Mouse (Mus musculus) CD4-positive, CD25-positive, alpha-beta regulatory T cell, adult 2 months (primary cell): ENCODE measurements around the gene Umps.

Experiments used
- DNase-seq: peaks from one replicate; pipeline ENCODE4 v3.0.0-alpha.2; 2012; ENCODE audit warnings: low read depth, low spot score

Umps gene

DNA sequence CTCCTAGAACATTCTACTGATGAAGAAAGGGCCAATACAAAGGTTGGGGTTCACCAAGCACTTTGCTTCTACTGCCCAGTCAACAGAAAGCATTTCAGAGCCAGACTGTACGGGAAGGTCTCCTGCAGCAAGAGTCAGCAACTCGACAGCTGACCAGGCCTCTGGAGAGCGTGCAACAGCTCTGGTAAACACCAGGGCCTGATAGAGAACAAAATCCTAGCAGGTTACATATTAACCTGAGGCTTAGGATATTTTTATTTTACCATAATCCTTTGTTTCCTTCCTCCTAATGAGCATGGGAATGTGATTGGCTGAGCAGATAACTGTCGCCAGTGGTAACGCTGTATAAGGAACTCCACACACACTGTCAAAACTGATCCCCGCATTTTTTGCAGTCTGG, 3.3 kb downstream of the Umps start:
- DNase-seq = no peak

DNA sequence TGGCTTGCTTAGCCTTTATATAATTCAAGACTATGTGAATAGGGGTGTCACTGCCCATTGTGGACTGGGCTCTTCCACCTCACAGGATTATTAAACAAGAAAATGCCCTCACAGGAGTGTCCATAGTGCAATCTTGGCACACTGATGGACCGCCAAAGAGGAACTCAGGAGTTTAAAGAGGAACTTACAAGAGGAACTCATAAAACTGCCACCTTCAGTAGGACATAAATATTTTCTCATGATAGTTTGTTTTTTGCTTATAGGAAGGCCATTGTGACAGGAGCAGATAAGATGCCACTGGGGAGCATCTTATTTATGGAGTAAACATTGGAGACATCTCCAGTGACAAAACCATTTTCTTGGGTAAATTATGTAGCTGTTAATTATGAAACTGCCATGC, 12.0 kb downstream of the Umps start:
- no peak for DNase-seq

GRCm38 (mm10) chr16:33953008-33953407, 13.8 kb downstream of the Umps start:
- DNase-seq = no peak

DNA sequence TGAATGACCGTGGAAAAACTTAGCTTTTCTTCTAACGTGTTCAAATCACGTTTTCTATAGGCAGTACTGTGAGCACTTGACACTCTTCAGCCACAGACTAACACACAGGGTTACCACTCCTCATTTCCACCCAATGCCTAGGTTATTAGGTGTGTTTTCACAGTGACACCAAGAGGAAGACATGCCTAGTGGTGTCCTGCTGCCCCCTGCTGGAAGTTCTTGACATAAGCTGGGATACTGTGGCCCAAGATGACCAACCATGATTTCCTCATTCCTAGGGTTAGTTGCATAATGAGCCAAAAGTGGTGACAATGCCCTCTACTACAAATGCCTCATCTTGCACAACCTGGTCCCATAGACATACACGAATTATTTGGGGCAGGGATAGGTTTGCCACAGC, 16.0 kb downstream of the Umps start:
- peak; percentile 83 for DNase-seq

- peak; percentile 6 for DNase-seq
Observed at GRCm38 (mm10) chr16:33950386-33950785, 16.5 kb downstream of the Umps start.

DNA sequence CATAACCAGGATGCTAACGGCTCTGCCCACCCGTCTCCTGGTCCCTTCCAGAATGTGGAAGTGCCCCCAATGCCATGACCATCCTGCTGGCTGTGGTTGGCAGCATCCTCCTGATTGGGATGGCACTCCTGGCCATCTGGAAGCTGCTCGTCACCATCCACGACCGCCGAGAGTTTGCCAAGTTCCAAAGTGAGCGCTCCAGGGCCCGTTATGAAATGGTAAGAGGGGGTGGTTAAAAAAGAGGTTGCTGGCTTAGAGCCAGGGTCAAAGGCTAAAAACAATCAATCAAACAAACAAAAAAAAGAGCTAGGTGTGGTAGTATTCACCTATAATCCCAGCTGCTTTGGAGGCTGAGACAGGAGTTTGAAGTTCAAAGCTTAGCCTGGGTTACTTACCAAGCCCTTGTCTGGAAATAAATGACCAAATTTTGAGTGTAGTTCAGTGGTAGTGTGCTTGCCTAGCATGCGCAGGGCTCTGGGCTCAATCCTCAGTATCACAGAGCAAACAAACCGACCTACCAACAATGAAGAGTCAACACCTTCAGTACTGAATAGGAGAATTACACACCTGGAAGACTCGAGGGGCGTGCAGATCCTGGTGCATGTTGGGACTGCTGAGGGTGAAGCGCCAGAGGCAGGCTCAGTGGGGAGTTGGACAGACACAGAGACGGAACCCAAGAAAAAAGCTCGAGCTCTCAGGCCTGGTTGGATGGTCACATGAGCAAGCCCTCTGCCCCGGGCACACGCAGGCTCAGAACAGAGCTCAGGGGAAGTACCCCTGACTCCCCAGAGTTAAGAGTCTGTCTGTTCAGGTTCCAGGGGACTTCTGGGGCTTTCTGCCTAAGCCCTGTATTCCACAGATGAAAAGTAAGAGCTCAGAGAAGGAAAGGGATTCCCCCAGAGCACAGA, 18.9 kb downstream of the Umps start:
- DNase-seq = no peak

DNA sequence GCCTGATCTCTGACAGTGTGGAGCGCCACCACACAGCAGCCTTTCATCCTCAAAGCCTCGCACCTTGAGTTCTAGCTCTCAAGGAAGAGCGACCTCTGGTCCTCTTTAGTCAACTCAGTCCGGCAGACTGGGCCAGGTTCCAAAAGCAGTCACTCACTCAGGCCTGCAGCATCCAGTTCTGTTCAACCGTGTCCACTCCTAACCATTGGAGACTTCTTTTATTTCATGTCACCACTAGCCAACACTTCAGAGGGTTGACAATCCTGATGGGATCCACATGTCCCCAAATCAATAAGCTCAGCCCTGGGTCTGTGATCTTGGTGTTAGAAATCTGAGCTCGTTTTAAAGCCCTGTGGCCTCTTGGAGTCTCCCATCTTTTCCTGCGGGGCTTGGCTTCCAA, 20.8 kb downstream of the Umps start:
- no peak for DNase-seq

DNA sequence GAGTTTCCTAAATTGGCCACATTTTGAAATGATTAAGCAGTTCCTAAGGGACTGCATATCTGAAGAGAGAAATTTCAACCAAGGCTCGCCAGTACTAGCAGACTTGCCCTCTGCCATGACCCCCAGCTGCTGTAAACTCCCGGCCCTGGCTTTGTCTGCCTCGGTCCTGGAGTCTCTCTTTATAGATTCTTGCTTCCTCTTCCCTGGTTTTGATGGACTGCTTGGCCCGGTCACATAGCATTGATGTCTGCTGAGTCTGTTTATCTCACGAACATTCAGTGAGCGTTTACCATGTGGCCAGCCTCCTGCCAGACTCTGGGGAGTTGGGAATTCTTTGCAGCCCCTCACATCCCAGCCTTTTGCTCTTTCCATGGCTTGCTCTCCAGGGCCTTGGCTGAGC, 22.1 kb downstream of the Umps start:
- no peak for DNase-seq

- no peak for DNase-seq
Observed at GRCm38 (mm10) chr16:33944126-33944525, 22.7 kb downstream of the Umps start.

DNA sequence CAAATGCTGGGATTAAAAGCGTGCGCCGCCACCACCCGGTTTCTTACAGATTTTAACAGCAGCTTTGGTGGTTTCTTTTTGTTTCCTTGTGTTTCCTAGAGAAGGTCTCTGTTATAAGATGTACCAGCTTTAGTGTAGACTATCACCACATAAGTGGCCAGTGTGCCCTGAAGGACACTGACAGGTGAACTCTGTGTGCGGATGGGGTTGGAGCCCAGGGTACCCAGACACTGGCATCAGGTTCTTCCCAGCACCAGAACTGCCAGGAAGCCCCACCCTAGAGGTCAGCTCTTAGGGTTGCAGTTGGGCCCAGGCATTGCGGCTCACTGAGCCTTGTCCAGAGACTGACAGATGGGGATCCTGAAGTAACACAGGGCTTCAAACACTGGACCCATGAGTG, 23.4 kb downstream of the Umps start:
- no peak for DNase-seq

DNA sequence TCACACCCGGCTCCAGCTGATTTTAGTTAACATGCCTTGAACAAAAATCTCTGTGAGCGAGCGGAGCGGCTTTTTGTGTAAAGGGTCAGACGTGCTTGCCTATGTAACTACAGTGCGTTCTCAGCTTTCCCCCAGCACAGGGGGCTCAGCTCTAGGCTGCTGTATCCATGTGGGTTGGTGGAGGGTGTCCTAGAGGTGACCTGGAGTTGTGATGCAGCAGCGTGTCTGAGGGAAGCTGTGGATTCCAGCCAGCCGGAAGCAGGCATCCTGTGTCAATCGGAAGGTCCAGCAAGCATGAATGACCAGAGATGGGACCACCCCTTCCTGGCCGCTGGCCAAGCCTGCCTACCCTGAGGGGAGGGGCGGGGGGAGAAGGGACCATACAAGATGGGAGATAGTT, 24.5 kb downstream of the Umps start:
- DNase-seq = no peak

- DNase-seq = no peak
Observed at GRCm38 (mm10) chr16:33941271-33941781, 25.5 kb downstream of the Umps start.

GRCm38 (mm10) chr16:33940095-33940494, 26.7 kb downstream of the Umps start:
- no peak for DNase-seq

DNA sequence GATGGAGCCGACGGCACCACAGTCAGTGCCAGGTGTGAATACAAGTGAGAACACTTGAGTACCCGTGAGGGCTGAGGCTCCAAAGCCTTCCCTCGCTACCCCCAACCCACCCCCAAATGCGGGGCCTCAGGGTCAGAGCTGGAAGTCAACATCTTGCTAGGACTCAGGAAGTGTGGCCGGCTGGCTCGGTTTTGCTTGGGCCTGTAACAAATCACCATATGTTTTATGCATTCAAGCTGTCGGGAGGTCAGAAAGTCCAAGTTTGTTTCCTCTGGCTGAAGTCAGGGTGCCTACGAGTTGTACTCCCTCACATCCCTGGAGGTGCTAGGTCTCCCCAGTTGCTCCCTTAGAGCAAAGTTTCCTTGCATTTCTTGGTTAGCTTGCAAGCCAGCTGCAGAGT, 27.2 kb downstream of the Umps start:
- no peak for DNase-seq

- DNase-seq = no peak
Observed at GRCm38 (mm10) chr16:33939133-33939531, 27.7 kb downstream of the Umps start.

- no peak for DNase-seq
Observed at GRCm38 (mm10) chr16:33938311-33939132, 28.3 kb downstream of the Umps start.

GRCm38 (mm10) chr16:33937567-33937966, 29.3 kb downstream of the Umps start:
- DNase-seq = no peak

- no peak for DNase-seq
Observed at GRCm38 (mm10) chr16:33936885-33937284, 30.0 kb downstream of the Umps start.

DNA sequence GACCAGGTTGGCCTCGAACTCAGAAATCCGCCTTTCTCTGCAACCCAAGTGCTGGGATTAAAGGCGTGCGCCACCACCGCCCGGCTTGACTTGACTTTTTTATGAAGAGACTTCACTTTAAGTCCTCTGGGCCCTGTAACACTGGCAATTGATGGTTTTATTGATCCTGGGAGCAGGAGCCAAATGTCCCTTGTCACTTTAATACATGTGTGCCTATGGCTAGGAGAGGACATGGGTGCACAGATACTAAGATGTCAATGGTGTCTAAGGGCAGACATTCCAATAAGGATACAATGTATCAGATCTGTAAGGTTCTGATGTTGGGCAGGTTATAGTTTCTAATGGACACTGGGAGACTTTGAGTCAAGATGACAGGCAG, 31.4 kb downstream of the Umps start:
- no peak for DNase-seq

DNA sequence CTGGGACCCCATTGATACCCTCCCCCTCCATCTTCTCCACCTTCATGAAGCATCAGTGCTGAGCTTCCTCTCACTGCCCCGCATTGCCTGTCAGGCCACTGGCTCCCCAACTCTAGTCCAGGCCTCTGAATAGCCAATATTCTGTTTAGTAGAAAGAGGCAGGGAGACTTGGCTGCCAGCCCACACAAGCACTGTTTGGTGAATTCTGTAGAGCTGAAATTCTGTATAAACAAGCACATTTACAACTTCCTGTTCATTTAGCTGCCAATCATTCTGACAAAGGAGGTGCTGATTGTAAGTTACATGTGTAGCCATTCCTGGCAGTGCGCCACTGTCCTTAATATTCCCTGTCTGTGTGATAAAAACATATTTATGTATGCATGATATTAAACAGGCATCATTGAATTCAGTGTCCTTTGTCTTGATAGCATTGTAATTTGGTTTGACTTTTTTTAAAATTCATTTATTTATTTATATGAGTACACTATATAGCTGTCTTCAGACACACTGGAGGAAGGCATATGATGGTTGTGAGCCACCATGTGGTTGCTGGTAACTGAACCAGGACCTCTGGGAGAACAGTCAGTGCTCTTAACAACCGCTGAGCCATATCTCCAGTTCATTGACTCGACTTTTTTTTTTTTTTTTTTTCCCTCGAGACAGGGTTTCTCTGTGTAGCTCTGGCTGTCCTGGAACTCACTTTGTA, 32.0 kb downstream of the Umps start:
- no peak for DNase-seq

GRCm38 (mm10) chr16:33933411-33933810, 33.4 kb downstream of the Umps start:
- no peak for DNase-seq

- DNase-seq = no peak
Observed at GRCm38 (mm10) chr16:33932126-33932525, 34.7 kb downstream of the Umps start.
